Mouse (Mus musculus): ENCODE data around the gene Psmb6.
A peak's percentile ranks its signal among the peaks of the same experiment; 100 is the strongest.
"Not testable (repeated sequence)": the region's sequence is repeated elsewhere in the genome, so short reads cannot be mapped to it uniquely, and the experiment has no call there.

The Psmb6 gene

DNA sequence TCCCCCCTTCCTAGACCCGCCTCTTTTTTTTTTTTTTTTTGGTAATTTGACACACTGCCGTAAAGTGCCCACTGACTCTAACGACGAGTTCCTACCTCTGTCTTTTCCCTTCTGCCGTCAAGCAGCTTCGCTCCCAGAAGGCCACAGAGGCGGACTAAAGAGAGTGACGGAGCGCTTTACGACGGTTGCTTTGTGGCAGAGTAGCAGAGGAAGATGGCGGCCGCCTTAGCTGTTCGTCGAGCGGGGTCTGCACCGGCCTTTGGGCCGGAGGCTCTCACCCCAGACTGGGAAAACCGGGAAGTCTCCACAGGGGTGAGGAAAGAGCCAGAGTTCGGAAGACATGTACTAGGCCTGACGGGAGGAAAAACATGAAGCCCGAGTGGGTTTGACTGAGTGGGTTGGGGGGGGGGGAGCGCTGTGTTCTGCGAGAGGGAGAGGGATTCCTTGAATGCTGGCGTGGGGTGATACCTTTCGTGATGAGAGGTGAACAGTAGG, at the start of gene Psmb6:
Gene Psmb6, plus strand, starts transcription at position 184 of the 495 bp plus-strand sequence.
- DNase-seq: peak; percentile 88

DNA sequence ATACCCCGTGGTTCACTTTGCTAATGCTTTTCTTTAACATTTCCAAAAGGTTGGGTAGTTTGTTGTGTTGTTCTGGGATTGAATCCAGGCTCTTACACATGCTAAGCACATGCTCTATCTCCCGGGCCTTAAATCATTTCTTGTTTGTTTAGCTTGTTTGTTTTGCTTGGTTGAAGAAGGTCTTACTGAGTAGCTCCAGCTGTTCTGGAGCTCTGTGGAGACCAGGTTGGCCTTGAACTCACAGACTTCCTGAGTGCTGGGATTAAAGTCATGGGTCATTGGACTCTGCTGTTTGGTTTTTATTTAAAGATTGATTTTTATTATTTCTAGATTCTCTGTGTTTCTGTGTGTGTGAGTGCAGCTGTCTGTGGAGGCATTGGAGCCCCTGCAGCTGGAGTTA, 39.7 kb upstream of the Psmb6 start:
- DNase-seq: no peak

DNA sequence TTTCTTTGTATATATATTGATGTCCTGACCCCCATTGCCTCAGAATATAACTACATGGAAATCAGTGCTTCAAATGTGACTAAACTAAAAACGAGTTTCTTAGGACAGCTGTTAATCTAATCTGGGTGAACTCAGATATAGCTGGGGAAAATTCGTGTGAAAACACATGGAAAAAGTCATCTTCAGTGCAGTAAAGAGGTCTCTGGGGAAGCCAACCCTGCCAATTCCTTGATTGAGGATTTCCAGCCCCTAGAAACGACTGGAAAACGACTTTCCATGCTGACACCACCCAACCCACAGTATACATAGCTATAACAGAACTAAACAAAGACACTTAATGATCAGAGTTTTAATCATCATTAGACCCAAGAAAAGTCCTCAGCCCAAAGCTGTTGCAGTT, 37.4 kb upstream of the Psmb6 start:
- DNase-seq: no peak

DNA sequence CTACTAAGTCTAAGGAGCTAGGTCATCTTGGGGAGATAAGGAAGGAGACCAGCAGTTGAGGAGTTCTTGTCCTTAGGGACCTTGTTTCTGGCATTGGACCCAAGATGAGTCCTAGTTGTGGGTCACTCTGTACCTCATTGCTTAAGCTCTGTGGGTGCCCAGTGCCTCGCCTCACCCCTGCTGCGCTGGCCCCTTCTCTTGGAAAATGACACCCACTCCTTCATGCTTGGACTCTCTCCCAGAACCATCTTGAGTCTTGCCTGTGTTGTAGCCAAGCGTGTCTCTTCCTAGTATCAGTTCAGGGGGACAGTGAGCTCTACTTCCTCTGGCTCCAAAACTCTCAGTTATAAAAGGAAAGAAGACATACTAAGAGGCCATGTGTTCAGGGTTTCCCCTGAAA, 36.0 kb upstream of the Psmb6 start:
- DNase-seq: no peak

DNA sequence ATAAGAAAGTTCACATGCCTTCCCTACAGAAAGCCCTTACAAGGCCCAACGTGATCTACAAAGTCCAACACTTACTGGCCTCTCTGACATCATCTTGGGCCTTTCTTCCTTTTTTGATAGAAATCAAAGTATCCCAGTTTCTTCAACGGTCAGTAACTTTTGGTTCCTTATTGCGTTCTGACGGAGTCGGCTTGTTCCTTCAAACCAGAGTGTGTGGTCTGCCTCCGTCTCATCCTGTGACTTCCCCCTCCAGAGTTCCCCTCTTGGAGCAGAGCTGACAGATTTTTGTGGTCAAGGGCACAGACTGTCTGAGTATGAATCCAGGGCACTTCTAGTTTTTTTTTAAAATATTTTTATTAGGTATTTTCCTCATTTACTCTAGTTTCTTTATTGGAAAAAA, 35.5 kb upstream of the Psmb6 start:
- DNase-seq: no peak

DNA sequence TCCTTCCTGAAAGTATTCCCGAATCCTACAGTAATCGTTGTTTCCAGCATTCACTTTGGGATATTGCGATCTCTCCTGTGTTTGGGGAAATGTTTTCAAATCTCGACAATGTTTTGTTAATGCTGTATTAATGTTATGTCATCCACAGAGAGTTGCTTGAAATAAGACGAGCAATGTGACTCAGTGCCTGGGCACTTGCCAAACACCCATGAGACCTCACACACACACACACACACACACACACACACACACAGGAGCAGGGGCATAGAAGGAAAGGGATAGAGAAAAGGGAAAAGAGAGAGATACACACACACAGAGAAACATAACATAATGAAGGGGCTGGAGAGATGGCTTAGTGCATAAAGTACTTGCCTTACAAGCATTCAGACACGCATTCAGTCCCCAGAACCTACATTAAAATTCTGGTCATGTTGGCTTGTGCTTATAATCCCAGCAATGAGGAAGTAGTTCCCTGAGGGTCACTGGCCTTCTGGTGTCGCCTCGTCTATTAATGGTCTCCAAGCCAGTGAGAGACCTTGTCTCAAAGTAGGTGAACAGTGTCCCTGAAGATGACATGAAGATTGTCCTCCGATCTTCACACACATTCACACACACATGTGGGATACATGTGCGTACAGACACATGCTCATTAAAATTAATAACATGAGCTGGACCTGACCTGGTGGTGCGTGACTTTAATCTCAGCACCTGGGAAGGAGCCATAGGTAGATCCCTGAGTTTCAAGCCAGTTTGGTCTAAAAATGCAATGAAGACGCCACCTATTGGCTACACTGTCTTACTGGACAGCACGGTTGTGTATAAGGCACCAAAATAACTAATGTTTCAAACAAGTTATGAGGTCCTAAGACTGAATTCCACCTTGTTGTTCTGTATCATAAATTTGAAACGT, 25.3 kb upstream of the Psmb6 start:
- no peak for DNase-seq

DNA sequence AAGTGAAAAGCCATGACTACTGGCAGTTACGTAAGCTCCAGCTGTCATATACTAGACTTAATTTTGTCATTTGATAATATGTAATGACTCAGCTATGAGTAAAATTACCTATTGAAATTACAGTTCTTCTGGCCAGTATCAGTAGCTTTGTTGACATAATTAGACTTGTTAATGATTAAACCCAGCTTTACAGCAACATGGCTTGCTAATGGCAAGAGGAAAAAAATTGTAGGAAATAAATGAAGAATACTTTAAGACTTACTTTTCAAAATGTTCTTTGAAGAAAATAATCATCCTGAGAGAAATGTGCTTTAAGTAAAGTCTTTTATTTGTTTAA, 24.7 kb upstream of the Psmb6 start:
- DNase-seq: no peak

DNA sequence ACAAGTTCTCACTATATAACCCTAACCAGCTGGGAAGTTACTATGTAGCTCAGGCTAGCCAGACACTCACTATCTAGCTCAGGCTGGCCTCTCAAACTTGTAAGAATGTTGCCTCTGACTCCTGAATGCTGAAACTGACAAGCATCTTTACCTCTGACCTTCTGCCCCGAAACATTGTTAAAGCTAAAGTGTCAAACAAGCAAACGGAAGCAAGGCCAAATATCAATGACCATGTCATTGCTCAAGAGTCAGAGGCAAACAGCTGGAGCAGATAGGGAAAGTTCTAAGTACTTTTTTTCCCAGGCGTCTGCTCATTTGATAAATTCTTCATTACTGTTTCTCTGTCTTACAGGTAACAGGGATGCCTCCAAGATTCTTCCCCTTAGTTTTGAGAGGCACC, 23.1 kb upstream of the Psmb6 start:
- DNase-seq: no peak

DNA sequence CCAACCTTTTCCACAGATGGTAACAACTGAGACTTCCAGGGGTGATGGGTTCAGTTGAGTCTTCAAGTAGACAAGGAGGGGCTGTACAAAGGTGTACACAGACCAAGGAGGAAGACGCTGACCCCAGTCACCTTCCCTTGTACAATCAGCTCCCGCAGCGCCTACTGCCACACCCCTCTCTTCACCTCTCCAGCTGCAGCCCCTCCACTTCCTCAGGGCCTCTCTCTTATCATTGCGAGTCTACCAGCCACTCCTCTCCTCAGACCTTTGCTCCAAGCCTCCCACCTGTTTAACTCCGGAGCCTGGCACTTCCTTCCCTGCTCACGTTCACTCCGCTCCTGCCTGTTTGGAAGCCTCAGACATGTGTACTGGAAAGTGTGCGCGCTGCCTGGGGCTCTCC, 20.2 kb upstream of the Psmb6 start, which contains the start of gene Tm4sf5:
Gene Tm4sf5, plus strand, starts transcription at position 275 of the 400 bp plus-strand sequence.
- no peak for DNase-seq

DNA sequence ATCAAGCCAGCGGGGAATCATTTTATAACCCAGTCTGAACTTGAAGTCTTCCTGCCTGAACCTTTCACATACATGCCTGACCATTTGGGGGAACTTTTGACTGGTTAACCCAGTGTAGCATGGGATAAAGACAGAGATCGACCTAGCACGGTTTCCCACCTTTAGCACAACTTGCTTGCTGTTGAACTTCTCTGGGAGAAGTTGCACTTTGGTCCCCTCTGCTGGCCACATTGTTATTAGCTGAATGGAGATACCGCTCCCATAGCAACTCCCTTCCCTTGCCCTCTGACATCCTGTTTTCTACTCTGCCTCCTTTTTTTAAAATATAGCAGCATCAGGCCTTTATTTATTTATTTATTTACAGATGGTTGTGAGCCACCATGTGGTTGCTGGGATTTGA, 18.8 kb upstream of the Psmb6 start:
- DNase-seq: peak; percentile 89

DNA sequence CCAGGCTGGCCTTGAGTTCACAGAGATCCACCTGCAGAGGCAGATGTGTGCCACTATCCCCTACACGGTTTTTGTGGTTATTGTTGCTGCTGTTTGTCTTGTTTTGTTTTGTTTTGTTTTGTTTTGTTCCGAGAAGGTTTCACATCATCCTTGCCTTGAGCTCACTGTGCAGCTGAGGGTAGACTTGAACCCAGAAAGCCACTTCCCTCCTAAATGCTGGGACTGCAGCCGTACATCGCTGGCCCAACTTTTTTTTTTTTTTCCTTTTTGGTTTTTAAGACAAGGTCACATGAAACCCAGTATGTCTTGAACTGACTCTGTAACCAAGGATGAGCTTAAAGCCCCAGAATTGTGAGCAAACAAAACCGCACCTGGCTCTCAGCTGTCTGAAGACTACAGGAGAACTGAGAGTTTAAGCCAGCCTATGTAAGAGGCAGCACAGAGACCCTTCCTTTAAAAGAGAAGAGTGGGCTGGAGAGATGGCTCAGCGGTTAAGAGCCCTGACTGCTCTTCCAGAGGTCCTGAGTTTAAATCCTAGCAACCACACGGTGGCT, 18.1 kb upstream of the Psmb6 start:
- peak; percentile 46 for DNase-seq

DNA sequence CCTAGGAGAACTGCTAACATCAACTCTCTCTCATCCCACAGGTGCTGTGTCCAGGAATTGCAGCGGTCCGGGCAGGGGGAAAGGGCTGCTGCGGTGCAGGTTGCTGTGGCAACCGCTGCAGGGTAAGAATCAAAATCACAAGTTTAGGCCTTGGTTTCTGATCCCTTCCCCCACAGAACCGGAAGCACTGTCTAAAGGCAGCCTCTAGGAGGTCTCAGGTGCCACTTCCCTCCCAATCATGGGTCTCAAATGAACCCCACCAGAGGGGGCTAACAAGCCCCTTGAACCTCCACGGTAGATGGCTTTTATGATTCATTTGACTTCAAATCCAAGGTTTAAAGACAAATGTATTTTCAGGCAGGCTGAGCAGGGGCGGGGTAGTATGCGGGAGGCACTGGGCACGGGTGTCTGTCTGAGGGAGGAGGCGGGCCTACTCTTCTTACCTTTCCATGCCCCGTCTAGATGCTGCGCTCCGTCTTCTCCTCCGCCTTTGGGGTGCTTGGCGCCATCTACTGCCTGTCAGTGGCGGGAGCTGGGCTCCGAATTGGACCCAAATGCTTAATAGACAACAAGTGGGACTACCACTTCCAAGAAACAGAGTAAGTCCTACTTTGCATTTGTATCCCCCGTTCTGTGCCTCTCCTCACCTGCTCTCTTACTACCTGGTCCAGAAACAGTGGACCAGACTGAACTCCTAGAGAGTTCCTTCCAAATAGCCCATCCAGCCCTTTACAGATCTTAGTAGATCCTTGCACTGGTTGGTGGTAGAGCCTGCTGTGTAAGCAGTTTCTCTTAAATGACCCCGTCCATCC, 15.2 kb upstream of the Psmb6 start:
- peak; percentile 69 for DNase-seq

DNA sequence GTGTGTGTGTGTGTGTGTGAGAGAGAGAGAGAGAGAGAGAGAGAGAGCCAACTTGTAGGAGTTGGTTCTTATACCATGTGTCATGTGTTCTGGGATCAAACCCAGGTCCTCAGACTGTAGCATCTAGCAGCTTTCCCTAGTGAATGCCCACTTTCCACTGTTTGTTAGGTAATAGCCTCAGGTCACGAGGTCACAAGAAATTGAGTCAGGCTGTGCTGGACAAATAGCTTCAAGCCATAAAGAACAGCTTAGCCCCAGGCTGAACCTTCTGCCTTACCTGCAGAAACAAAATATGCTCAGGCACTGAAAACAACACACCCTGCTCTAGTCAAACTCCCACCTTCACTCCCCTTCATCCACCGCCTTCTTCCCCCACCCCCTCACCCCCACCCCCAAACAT, 13.9 kb upstream of the Psmb6 start:
- no peak for DNase-seq

DNA sequence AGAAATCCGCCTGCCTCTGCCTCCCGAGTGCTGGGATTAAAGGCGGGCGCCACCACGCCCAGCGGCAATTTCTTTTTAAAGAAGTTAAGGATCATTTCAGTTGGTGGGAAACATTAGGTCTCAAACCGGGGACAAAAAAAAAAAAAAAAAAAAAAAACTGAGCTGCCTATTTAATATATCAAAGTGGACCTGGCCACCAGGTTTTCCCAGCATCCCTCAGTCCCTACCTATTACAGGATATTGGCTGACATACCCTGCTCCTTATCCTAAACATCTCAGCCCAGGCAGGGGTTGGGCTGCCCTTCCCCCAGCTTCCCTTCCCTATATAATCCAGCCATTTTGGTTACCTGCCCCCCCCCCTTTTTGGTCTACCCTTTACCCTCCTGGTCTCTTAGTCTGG, 13.3 kb upstream of the Psmb6 start:
- no peak for DNase-seq

DNA sequence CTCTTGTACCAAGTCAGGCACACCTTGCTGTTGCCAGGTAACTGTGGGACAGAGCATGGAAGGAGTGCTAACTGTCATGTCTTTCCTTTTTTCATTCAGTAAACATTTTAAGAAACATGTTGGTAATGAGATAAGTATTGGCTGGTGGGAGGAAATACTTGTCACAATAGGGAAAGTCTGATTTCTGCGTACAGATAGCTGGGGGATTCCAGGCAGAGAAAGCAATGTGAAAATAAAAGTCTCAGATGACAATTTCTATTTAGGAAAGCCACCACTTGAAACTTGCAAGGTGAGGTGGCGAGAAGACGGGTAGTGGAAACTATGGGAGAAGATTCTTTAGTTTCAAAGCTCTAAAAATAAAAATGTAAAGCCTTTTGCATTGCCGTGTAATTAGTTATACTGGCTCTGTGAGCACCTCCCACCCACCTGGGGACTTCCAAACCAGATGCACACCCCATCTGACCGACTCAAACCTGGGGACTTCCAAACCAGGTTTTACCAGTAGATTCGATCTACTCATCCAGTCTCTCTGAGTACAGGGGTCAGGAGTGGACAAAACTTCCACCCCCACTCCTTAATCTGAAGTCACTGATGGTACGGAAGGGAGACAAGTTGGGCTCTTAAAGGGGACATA, 12.3 kb upstream of the Psmb6 start:
- no peak for DNase-seq

DNA sequence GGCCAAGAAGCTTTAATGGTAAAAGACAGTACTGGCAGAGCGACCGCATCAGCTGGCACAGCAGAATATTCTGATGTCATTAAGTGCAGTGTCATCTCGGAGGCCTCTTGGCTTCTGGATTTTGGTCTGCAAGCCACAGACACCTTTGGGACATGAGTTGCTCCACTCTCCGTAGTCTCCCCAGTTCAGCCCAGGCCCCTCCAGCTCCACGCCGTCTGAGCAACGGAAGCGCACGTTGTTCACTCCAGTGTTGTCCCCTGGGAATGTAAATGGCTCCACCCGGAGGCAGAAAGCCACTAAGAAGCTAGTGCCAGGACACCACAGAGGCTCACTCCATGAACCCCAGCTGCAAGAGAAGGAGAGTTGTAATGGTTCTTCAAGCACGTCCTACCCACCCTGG, 11.6 kb upstream of the Psmb6 start:
- DNase-seq: no peak

DNA sequence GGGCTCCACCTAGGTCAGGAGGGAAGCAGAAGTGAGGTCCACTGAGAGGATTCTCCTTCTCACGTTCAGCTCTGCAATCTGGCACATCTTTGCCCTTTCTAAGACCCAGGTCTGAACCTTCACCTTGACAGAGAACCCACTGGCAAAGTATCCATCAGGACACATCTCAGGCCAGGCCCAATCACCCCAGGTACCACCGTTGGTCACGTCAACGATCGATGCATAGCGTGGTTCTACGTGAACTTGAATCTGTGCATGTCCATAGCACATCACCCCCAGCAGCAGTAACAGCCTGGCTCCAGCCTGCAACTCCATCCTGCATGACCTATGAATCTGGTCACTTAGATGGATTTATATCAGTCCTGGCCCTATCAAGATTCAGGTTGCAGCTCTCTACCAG, 10.9 kb upstream of the Psmb6 start, which contains the start of gene Vmo1:
Gene Vmo1, minus strand, starts transcription at position 329 of the 400 bp plus-strand sequence.
- no peak for DNase-seq

DNA sequence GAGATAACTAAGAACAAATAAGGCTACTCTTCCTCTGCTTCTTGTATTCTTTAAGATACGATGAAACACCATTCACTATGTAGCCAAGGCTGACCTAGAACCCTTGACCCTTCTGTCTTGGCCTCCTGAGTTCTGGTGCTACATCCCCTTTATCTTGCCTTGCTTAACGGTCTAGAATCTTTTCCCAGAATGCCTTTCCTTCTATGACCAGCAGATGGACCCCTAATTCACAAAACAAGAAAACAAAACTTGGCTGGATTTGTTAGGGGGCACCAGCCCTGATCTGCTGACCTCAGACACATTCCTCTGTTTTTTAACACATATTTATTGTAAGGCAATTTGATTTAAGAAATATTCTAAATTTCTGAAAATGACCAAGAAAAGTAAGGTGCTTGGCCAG, 8.8 kb upstream of the Psmb6 start:
- DNase-seq: peak; percentile 38

DNA sequence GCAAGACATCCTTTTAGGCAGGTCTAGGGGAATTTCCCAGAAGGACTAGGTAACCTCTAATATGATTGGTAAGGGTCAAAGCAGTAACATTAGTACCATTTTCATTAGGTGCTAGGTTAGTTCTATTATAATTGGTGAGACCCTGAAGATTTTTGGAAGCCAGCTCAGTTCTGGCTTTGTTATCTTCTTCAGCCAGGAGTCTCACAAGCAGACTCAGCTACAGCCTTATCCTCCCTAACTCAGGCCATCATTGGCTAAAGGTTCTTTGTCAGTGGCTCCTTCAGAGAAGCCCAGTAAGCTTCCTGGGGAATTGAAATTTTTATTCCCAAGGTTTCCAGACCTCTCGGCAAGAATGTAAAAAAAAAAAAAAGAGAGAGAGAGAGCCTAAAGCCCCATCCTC, 6.7 kb upstream of the Psmb6 start:
- no peak for DNase-seq

DNA sequence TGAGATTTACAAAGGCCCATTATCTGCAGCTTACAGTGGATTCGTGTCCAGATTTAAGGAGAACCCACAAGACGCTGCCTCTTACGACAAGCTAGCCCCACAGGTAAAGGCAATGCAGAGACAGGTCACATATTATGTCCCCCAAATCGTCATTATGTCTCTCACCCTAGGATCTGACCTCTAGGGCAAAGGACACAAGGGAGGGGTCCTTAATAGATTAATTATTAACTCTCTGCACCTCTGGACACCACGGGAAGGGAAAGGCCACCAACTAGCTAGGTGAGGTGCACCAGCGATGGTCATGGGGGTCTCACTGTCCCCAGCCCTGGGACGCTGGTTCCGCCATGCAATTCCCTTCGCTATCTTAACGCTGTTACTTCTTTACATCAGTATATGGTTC, 6.2 kb upstream of the Psmb6 start, which contains the start of gene Gltpd2:
Gene Gltpd2, plus strand, starts transcription at position 274 of the 400 bp plus-strand sequence.
- DNase-seq: no peak

DNA sequence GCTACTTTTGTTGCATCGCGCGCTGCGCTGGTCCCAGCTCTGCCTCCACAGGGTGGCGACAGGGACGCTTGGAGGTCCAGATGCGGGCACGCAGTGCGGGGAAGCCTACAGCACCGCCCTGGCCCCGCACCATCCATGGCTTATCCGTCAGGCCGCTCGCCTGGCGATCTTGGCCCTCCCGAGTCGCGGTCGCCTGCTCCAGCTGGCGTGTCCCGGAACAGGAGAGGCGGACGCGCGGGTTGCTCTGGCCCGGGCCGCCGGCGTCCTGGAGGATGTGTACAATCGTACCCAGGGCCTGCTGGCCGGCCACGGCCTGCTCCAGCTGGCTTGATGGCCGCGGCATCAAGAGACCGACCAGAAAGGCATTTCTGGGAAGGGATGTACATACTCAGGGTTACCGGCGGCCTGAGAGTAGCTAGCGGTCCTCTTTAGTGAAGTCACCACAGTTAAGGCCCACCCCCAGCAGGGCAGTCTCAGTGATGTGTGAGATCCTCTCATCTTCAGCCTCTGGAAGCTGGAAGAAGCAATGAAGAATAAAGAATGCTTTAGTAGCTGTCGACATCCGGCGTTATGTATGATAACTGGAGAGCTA, 4.9 kb upstream of the Psmb6 start:
- DNase-seq: no peak

DNA sequence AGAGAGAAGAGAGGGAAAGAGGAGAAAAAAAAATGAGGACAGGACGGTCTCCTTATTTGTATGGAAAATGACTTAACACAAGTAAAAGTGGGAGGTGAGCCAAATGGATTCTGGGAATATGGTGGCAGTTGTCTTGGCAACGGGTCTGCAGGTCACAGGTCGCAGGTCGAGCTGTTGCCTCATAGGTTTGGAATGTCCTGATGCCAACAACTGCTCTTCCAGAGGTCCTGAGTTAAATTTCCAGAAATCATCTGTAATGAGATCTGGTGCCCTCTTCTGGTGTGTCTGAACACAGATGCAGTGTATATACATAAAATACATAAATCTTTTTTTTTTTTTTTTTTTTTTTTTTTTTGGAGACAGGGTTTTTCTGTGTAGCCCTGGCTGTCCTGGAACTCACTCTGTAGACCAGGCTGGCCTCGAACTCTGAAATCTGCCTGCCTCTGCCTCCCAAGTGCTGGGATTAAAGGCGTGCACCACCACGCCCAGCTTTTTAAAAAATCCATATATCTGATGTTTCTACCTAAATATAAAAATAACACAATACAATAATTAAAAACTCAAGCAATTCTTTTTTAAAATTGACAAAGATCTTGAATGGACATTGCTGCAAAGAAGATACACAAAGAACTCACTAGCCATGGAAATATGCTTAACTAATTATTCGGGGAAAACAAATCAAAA, 1.7 kb upstream of the Psmb6 start:
- not testable (repeated sequence) for DNase-seq
